Mouse (Mus musculus) urinary bladder, postnatal 4 days (tissue): ENCODE data around the gene Atp1a1.
A peak's percentile ranks its signal among the peaks of the same experiment; 100 is the strongest.

ENCODE experiments used
- DNase-seq, 2 experiments: peaks; one replicate each; pipeline ENCODE4 v3.0.0; 2021 to 2022; ENCODE audit warnings: low spot score in 2 of 2

Gene Atp1a1

GRCm38 (mm10) chr3:101593266-101593651 is 11.2 kb downstream of the Atp1a1 start:
- no peak for DNase-seq

DNA sequence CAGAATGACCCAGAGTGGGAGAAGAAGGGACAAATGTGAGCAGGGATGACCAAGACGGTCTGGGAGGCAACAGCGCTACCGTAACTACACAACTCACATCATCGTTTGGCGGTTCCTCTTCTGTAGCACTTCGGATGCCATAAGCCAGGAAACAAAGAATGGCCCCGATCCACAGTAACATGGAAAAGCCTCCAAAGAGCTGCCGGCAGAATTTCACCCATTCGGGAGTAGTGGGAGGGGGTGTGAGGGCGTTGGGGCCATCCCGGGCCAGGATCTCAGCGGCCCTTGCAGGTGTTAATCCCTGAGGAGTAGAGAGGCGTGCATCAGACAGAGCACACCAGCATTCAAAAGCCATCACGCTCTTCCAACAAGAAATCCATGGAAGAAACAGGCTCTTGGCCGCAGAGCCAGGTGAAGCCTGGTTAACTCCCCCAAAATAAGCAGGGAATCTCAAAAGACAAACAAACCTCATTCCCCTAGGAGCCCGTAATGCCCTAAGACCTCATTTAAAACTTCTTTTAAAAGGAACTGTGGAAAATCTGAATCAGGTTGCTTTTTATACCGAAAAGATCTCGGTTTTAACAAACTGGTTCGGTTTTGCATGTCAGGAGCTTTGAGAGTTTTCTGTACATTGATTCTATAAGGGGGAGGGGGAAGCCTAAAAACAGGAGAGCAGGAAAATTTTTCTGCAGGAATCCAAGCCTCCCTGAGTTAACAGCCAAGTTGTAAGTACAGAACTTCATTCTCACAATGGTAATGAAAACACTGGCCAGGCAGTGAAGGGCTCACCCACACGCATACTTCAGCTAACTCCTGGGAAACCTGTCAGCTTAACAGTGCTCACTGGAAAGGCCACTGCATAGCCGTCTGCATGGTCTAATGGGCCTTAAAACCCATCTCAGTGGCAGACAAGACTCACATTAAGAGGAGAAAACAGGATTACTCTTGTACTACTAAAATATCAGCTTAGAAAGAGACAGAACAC is 11.9 kb downstream of the Atp1a1 start:
- DNase-seq: no peak

DNA sequence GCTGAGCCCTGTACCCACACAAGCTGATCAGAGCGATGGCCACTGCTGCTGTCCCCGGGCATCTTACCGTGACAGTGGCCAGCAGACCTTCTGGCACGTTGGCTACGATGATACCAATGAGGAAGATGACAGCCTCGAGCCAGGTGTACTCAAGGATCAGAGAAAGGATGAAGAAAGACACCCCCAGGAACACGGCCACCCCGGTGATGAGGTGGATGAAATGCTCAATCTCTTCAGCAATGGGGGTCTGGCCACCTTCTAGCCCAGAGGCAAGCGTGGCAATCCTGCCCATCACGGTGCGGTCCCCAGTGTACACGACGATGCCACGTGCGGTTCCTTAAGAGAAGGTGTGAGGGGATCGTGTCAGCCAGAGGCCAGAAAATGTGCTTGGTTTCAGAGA is 14.1 kb downstream of the Atp1a1 start:
- DNase-seq: no peak

GRCm38 (mm10) chr3:101588299-101588698 is 16.2 kb downstream of the Atp1a1 start:
- no peak for DNase-seq

- DNase-seq: no peak
Measured at GRCm38 (mm10) chr3:101586794-101587193, 17.7 kb downstream of the Atp1a1 start.

GRCm38 (mm10) chr3:101578072-101578471 is 26.4 kb downstream of the Atp1a1 start:
- DNase-seq: no peak

- no peak for DNase-seq
Measured at GRCm38 (mm10) chr3:101577361-101577760, 27.1 kb downstream of the Atp1a1 start.

GRCm38 (mm10) chr3:101575527-101576085 is 28.9 kb downstream of the Atp1a1 start:
- DNase-seq: no peak

- DNase-seq: no peak
Measured at GRCm38 (mm10) chr3:101574463-101575193, 29.9 kb downstream of the Atp1a1 start.

DNA sequence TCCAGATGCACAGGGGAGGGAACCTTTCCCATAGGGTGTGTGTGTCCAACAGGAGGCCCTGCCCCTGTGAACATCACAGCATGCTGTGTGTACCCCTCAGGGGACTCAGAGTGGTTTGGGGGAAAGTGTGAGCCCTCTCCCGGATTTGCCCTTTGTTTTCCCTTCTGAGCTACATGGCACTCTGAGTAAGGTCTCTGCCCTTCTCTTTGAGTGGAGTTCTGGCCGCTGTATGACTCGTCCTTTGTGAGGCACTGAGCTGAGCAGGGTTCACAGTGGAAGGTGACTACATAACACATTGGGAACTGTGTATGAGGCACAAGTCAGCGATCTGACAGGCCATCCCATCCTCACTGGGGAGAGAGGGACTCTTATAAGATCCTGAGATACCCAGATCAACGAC is 31.5 kb downstream of the Atp1a1 start:
- DNase-seq: no peak

DNA sequence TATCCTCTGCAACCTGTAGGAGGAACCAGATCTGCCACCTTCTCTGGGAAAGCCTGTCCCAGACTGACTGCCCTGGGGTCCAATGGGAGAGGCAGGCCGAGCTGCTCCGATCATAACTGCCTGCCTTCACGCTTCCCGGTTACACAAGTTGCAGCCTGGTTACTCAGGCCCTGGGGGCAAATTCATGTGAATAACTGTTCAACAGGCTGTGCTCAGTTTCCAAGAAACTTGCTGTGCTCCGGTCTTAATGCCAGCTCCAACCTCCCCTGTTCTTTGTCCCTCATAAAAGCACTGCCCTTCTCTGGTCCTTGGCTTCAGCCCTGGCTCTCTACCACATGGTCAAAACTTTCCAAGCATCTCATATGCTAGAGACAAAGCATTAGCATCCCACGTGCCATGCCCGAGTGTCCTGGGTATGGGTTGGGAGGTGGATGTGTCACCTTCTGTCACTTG is 32.3 kb downstream of the Atp1a1 start:
- peak; percentile 55 to 72 for DNase-seq

DNA sequence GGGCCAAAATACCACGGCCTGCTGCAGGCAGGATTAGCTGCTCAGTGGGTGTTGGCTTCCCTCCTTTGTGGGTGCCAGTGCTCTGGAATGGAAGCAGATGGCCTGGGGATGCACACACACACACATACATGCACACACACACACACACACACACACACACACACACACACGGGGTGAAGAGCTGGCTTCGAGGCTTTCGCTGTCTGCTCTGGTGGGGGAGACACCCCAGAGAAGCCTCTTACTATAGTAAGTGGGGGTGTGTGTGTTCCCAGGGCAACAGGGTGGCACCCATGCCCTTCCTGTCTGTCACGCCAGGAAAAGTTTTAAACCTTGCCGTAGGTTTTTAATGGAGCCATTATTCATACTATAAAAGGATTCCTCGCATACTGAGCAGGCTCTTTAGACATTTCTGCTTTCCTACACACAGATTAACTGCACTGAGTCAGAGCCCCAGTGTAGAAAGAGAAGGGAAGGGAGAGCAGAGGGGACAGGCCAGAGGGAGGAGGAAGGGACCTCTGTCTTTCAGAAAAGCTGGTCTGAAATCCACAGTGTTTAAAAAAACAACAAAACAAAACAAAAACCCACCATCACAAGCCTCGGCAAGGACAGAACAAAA is 32.9 kb downstream of the Atp1a1 start:
- no peak for DNase-seq

GRCm38 (mm10) chr3:101570747-101571514 is 33.6 kb downstream of the Atp1a1 start:
- no peak for DNase-seq

DNA sequence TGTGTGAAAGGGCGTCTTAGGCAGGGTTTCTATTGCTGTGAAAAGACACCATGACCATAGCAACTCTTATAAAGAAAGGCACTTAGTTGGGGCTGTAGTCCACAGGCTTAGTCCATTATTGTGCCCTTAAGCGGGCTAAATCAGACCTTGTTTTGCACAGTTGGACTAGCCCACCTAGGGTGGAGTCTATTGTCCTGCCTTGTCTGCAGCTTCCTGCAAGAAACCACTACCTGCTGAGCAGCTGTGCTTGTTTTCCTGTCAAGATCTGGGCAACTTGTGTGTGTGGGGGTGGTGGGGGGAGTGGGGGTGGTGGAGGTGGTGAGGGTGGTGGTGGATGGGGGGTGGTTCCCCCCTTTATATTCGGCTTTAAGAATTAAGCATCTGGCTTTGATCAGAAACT is 34.2 kb downstream of the Atp1a1 start:
- DNase-seq: no peak

- DNase-seq: no peak
Measured at GRCm38 (mm10) chr3:101568627-101569026, 35.9 kb downstream of the Atp1a1 start.

GRCm38 (mm10) chr3:101564011-101564410 is 40.5 kb downstream of the Atp1a1 start:
- DNase-seq: no peak

DNA sequence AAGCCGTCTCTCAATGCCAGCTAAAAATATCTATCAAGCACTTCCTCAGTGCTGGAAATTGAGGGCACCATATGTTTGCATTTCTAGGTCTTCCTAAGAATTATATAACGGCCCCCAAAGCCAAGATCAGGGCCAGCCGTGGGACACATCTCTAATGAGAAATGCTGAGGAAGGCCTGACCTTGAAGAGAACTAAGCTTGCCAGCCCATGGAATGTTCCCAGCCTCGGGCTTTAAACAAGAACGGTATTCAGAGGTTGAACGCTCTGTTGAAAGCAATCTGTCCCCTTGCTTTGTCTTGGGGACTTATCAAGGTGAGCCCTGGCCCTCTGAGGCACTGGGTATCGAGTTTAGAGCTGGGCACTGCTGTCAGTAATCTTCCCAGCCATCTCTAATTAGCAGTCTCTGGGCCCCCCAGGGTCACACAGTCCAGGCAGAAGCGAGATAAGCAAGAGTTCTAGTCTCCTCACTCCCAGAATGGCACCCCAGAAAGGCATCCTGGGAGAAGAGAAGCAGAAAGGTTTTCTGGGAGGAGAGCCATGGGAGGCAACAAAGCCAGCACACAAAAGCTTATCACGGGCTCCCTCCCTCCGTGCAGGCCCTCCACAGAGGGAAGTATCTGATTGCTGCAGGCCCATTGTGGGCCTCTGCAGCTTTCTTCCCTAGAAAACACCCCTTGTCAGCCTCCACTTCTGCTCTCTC is 41.8 kb downstream of the Atp1a1 start:
- no peak for DNase-seq

DNA sequence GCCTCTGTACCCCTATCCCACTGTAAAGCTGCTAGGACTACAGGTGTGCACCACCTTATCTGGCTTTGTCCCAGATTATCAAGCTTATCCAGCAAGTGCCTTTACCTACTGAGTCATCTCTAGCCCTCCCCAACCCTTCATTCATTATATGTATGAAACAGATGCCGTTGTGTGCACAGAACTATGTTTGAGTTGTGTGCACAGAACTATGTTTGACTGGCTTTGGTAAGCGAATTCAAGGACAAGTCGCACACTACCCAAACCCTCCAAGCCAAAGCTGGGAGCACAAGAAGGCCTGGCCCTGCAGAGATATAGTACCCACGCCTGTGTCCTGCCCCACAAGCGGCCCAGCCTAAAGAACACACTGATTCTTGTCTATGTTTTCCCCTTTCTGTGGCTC is 42.5 kb downstream of the Atp1a1 start:
- no peak for DNase-seq

- no peak for DNase-seq
Measured at GRCm38 (mm10) chr3:101560841-101561522, 43.5 kb downstream of the Atp1a1 start.

GRCm38 (mm10) chr3:101556712-101557111 is 47.8 kb downstream of the Atp1a1 start:
- DNase-seq: no peak
